Mouse (Mus musculus) C2C12 (cell line): ENCODE results near the gene Hist1h2ah.

Experiments
- CTCF ChIP-seq: IDR thresholded peaks from one replicate; pipeline ENCODE4 v1.5.1; 2011; ENCODE audit not compliant: control insufficient read depth, insufficient read depth, insufficient read length
- USF1 ChIP-seq: IDR thresholded peaks from one replicate; pipeline ENCODE4 v1.6.1; 2011; ENCODE audit warnings: low read depth, mild to moderate bottlenecking, control low read depth, moderate library complexity

DNA sequence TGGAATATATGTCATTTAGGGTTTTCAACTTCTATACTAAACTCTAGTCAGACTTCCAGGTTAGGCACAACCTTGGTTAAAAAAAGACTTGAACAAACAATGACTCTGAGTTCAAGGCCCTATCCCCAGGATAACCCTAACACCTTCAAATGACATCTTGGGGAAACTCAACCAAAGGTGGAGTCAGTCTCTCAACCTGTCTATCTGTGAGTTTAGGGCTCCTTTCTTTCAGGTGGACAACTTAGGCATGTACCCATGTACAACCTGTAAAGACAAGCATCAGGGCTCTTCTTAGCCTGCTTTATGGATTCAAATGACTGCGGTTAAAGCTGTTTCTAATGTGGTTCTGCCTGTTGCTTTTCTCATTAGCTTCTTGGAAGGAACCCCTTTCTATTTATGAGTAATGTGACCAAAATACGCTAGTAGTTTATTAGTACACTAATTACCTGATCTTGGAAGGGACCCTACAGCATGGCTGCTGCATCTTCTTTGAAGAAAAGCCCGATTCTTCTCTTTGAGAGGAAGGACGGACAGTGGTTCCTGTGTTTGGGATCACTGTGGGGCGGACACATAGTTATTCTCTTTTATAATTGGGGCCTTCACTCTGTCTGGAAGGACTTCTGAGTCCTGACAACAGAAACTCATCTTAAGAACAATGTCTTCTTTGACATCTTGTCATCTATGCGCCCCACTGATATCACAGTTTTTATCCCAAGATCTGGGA, 9.2 kb upstream of the Hist1h2ah start:
- TF ChIP-seq CTCF (no peak), USF1 (no peak)
